Mouse (Mus musculus) stomach, postnatal 0 days (tissue): ENCODE measurements at regions not wholly inside any gene's neighbourhood (a gene's known extent, or its start where the extent isn't known, plus 50 kb on each side); places are given as distances from the start of the nearest gene placed in this dataset.

Experiments used
- ATAC-seq: fragments of 200-750 bp; cut with Nextera tagmentation; 2 replicates; pipeline ENCODE4 v1.8.0; 2017; ENCODE audit not compliant: low FRiP score, low TSS enrichment
- DNase-seq: peaks from one replicate; pipeline ENCODE4 v3.0.0-alpha.2; 2016; ENCODE audit warnings: low spot score
- H3K27ac ChIP-seq: fragments of 300-500 bp; sonication (generic); replicated peaks from 2 replicates; pipeline ENCODE4 v1.5.1; 2014; ENCODE audit warnings: mild to moderate bottlenecking, control low read depth
- H3K27me3 ChIP-seq: fragments of 300-500 bp; sonication (generic); 2 replicates; pipeline ENCODE4 v1.6.1; 2014; ENCODE audit warnings: low read length; ENCODE audit not compliant: control insufficient read depth, insufficient read depth
- H3K36me3 ChIP-seq: fragments of 300-500 bp; sonication (generic); 2 replicates; pipeline ENCODE4 v1.6.1; 2014; ENCODE audit warnings: low read length, mixed read lengths; ENCODE audit not compliant: control insufficient read depth, insufficient read depth
- H3K4me1 ChIP-seq: fragments of 300-500 bp; sonication (generic); replicated peaks from 2 replicates; pipeline ENCODE4 v1.6.1; 2014; ENCODE audit warnings: antibody characterized with exemption; ENCODE audit not compliant: control insufficient read depth, insufficient read depth
- H3K4me2 ChIP-seq: fragments of 300-500 bp; sonication (generic); replicated peaks from 2 replicates; pipeline ENCODE4 v1.6.1; 2014; ENCODE audit warnings: low read depth, mild to moderate bottlenecking, control low read depth, moderate library complexity
- H3K4me3 ChIP-seq: fragments of 300-500 bp; sonication (generic); 2 replicates; pipeline ENCODE4 v1.5.1; 2014; ENCODE audit warnings: low read depth, low read length, control low read depth
- H3K9ac ChIP-seq: fragments of 300-500 bp; sonication (generic); 2 replicates; pipeline ENCODE4 v1.6.1; 2014; ENCODE audit warnings: mild to moderate bottlenecking, low read length, control low read depth, mixed read lengths
- H3K9me3 ChIP-seq: fragments of 300-500 bp; sonication (generic); 2 replicates; pipeline ENCODE4 v1.6.1; 2016; ENCODE audit warnings: low read length; ENCODE audit not compliant: control insufficient read depth
- CTCF ChIP-seq: IDR thresholded peaks from 2 replicates; pipeline ENCODE4 v1.5.1; 2016; ENCODE audit warnings: antibody characterized with exemption, low read depth, mild to moderate bottlenecking, moderate library complexity
- EP300 ChIP-seq: optimal IDR thresholded peaks from 2 replicates; pipeline ENCODE3; 2016; ENCODE audit warnings: antibody characterized with exemption
- WGBS: fragments of 180-500 bp; shearing (Covaris S2); extraction: QIAGEN DNeasy Blood & Tissue Kit; methylation state at CpG from one replicate; pipeline ENCODE4 v1.1.7; 2014; 5-methylcytosine and 5-hydroxymethylcytosine counted together

DNA sequence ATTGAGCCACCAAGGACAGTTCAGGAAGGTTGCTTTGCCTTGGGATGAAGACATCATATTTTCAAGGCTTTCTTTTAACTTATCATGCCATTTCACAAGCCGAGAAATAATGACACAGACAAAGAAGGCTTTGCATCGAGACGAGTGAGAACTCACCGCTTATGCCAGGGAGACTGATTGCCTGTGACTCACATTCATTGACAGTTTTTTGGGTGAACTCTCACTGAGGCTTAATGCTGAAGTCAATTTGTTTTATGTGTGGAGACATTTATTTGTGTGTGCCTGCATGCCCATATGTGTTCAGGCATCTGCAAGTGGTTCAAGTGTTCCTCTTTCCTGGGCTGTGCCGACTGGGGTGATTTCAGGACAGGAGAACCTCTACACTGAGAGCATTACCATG lies 297.8 kb upstream of the Pik3r1 start:
- Histone ChIP-seq H3K9ac (no peak overlapping the region), H3K27me3 (no peaks in the 10 kb centered on the region), H3K27ac (no peak overlapping the region), H3K4me3 (no peak overlapping the region), H3K4me1 (no peaks in the 10 kb centered on the region), H3K4me2 (no peak overlapping the region), H3K9me3 (no peaks in the 10 kb centered on the region), H3K36me3 (no peaks in the 10 kb centered on the region)
- DNase-seq, result no peak
- TF ChIP-seq CTCF (no peak), EP300 (no peak)
- WGBS, result 55% methylated on average over 5 of the region's 5 CpGs
- no peak for ATAC-seq

DNA sequence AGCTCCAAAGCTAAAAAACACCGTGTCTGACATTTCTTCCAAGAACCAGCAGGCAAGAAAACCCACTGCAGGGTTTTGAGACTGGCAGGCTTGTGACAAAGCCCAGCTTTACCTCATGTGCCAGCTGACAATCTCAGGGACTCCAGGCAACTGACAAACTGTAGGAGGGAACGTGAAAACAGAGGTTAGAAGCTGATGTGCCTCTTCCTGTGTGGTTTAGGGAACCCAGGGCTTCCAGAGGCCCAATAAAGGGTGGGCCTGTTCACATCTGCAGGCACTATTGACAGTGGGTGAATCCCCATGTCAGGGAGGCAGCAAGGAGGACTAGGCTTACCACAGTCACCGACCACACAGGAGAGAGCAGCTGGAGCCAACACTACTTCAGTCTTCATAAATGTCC lies 302.7 kb upstream of the Pik3r1 start:
- no peaks in the 10 kb centered on the region for H3K36me3 ChIP-seq
- H3K27me3 ChIP-seq, result no peaks in the 10 kb centered on the region
- WGBS, result 52% methylated on average over 3 of the region's 3 CpGs
- no peaks in the 10 kb centered on the region for H3K4me1 ChIP-seq
- TF ChIP-seq CTCF (no peak), EP300 (no peak)
- ATAC-seq (no peak), DNase-seq (no peak)
- H3K9ac ChIP-seq, result no peak overlapping the region
- no peak overlapping the region for H3K27ac ChIP-seq
- H3K9me3 ChIP-seq, result no peaks in the 10 kb centered on the region
- no peak overlapping the region for H3K4me2 ChIP-seq
- no peak overlapping the region for H3K4me3 ChIP-seq

DNA sequence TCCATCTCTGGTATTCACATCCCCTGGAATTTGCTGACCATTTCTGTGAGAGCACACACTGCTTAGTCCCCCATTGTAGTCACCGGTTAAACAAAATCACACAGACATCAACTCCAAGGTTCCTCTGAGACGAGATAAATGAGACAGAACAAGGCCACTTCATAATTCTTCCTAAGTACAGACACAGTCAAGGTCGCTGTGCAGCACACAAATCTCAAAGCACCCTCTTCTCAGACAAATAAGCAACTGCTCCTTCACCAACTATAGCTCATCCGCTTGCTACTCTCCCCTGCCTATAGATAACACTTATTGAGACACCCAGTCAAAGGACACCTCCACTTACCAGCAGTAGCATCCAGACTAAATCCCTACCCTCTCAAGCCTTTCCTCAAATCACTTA lies 304.3 kb upstream of the Pik3r1 start:
- DNase-seq, result no peak
- WGBS, result 86% methylated on average over 4 of the region's 4 CpGs
- no peaks in the 10 kb centered on the region for H3K27me3 ChIP-seq
- H3K4me1 ChIP-seq, result no peaks in the 10 kb centered on the region
- no peak overlapping the region for H3K9ac ChIP-seq
- no peaks in the 10 kb centered on the region for H3K36me3 ChIP-seq
- TF ChIP-seq CTCF, result no peak
- no peak for TF ChIP-seq EP300
- H3K9me3 ChIP-seq, result no peaks in the 10 kb centered on the region
- no peak for ATAC-seq
- no peak overlapping the region for H3K4me3 ChIP-seq
- H3K4me2 ChIP-seq, result no peak overlapping the region
- no peak overlapping the region for H3K27ac ChIP-seq

DNA sequence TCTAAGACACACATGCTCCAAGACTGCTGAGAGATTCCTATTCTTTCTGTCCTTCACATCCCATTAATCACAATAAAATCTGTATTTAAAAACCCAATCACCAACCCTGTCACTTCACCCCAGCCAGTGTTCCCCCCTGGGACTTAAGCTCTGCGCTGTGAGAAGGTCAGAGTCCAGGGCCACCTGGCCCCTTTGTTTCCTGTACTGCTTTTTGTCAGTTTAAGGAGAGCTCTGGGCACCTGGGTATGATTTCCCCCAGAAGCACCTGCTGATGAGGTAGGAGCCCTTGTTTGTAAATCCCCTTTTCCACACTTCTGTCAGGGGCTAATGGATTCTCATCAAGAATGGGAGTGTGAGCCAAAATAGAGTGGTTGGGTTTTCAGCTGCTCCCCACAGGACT lies 319.7 kb upstream of the Pik3r1 start:
- no peak for TF ChIP-seq CTCF
- 80% methylated on average over 1 of the region's 1 CpGs for WGBS
- ATAC-seq, result no peak

DNA sequence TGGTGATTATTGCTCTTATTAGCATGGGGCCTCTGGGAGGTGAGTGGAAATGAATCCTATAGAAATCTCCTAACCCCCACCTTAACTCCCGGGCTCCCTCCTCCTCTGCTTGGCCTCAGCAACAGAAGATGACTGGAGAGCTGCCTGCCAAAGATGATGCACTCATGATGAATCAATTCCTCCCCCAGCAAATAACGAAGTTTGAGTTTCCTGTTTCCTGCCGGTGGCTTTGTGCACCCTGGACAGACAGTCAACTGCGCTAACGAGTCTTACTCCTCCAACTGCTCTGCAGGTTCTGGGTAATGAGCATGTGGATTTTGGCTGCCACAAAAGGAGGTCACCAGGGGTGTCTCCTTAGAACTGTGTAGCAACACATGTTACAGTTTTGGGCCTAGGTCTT lies 321.5 kb upstream of the Pik3r1 start:
- Histone ChIP-seq H3K36me3 (no peaks in the 10 kb centered on the region), H3K27me3 (no peaks in the 10 kb centered on the region), H3K27ac (no peak overlapping the region), H3K4me2 (no peak overlapping the region), H3K4me1 (no peaks in the 10 kb centered on the region), H3K9ac (no peak overlapping the region), H3K9me3 (no peaks in the 10 kb centered on the region), H3K4me3 (no peak overlapping the region)
- WGBS, result 62% methylated on average over 5 of the region's 5 CpGs
- DNase-seq, result no peak
- TF ChIP-seq EP300 (no peak), CTCF (no peak)
- ATAC-seq, result no peak

More for the DNA sequence above, 319.7 kb upstream of the Pik3r1 start:
- Histone ChIP-seq H3K4me2 (no peak overlapping the region), H3K27me3 (no peaks in the 10 kb centered on the region), H3K27ac (no peak overlapping the region), H3K36me3 (no peaks in the 10 kb centered on the region), H3K9ac (no peak overlapping the region), H3K4me3 (no peak overlapping the region), H3K9me3 (no peaks in the 10 kb centered on the region), H3K4me1 (no peaks in the 10 kb centered on the region)
- no peak for DNase-seq

DNA sequence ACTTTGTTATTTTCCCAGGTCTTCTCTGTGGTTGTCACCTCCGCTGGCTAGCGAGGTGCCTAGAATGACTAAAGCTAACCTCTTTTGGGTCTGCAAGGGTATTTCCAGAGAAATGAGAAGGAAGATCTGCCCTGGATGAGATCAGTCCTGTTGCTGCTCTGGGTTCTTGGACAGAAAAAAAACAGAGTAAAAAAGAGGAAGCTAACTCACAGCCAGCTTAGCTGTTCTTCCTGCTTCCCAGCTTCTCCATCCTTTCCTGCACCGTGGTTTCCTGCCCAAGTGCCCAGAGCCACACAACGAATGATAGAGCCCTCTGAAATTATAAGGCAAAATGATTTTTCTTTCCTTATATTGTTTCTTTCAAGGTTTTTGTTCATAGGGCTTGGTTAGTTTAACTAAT lies 326.2 kb upstream of the Pik3r1 start:
- no peak overlapping the region for H3K9ac ChIP-seq
- H3K4me2 ChIP-seq, result no peak overlapping the region
- ATAC-seq (no peak), DNase-seq (no peak)
- no peaks in the 10 kb centered on the region for H3K4me1 ChIP-seq
- H3K9me3 ChIP-seq, result no peaks in the 10 kb centered on the region
- TF ChIP-seq CTCF (no peak), EP300 (no peak)
- 88% methylated on average over 4 of the region's 4 CpGs for WGBS
- H3K27me3 ChIP-seq, result no peaks in the 10 kb centered on the region
- H3K27ac ChIP-seq, result no peak overlapping the region
- no peaks in the 10 kb centered on the region for H3K36me3 ChIP-seq
- H3K4me3 ChIP-seq, result no peak overlapping the region
